Mouse (Mus musculus): Measurements from ENCODE around the gene Ece2.
A peak's percentile ranks its signal among the peaks of the same experiment; 100 is the strongest.

The Ece2 gene

DNA sequence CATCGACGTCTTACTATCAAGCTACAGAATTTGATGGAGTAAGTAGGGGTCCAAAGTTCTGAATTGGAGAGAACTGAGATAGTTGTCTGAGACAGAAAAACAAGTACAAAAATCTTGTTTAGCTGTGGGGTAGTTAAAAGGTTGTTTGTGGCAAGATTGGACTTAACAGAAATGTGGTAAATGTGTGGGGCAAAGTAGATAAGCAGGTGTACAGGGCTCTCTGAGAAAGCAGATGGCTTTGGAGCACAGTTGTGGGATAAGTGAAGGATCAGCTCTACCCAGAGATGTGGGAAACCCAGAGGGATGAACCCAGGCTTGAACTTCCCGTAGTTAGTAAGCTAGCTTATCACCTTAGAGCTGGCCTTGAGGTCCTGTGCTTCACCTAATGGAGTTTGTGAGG lies 61.1 kb downstream of the Ece2 start:
- no peak for DNase-seq (ENCODE audit: low read depth, low spot score)

DNA sequence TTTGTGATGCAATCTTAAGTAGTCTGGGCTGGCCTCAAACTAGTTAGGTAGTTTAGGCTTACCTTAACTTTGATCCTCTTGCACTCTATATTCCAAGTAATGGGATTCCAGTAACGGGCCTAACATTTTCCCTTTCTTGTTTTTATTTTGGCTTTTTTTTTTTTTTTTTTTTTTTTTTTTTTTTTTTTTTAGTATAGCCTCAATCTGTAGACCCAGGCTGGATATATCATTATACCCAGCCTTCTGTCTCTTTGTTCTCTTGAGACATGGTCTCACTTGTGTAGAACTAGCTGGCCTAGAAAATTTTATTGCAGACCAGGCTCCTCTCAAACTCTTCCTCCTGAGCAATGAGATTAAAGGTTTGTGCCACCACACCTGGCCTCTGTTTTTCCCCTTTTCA lies 62.0 kb downstream of the Ece2 start:
- DNase-seq (ENCODE audit: low read depth, low spot score) = no peak

DNA sequence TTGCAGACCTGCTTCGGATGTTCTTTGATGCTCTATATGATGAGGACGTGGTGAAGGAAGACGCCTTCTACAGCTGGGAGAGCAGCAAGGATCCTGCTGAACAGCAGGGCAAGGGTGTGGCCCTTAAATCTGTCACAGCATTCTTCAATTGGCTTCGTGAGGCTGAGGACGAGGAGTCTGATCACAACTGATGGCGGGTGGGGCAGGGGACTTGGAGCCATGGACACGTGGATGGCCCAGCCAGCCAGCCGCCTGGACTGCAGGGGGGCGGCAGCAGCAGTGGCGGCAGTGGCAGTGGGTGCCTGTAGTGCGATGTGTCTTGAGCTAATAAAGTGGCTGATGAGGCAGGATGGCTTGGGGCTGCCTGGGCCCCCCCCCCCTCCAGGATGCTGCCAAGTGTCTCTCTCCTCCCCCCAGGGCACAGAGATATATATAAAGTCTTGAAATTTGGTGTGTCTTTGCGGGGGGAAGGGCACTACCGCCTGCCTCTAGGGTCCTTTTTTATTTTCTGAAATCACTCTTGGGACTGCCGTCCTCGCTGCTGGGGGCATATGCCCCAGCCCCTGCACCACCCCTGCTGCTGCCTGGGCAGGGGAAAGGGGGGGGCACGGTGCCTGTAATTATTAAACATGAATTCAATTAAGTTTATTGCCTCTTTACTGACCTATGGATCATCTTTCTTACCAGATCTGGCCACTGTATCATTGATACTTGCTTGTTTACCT lies 62.8 kb downstream of the Ece2 start:
- DNase-seq (ENCODE audit: low read depth, low spot score) = no peak

DNA sequence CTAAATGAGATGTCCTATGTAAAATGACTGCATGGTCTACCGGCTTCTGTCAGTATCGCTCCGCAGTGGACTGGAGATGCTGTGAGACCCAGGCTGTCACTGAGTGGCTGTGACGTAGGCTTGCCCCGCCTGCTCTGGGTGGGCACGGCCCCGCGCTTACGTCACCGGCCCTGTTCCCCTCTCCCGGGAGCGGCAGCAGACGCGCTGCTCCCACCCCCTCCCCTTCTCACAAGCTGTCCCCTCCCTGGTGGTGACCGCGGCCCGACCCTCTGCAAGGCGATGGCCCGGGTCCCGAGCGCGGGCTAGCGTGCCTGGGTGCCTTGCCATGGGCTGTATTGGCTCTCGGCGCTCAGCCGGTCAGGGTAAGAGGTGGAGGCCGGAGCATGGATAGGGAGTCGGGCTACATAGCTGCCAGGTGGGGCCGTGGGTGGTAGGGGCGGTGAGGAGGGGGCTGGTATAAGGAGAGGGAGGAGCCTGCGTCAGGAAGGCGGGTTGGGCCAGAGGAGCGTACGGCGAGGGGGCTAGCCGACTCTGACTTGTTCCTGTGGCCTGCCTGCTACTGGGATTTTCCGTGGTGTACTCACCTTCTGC lies 63.6 kb downstream of the Ece2 start, which contains the start of gene Fam131a:
Gene Fam131a, plus strand, starts transcription at position 131 of the 591 bp plus-strand sequence.
- DNase-seq (ENCODE audit: low read depth, low spot score) = peak; percentile 98

DNA sequence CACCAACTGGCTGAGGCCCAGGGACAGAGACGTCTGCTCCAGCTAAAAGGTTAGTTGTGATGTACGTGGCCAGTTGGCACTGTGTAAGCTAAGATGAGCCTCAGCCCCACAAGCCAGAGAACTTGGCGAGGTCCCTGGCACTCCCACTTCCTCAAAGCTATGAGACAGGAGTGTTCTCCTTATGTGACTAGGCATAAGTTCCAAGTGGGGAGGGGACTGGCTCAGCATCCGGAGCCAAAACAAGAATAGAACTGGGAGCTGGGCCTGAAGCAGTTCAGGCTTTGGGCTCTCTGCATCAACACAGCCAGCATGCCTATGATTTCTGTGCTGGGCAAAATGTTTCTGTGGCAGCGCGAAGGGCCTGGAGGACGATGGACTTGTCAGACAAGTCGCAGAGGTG lies 65.2 kb downstream of the Ece2 start:
- DNase-seq (ENCODE audit: low read depth, low spot score) = peak; percentile 93

DNA sequence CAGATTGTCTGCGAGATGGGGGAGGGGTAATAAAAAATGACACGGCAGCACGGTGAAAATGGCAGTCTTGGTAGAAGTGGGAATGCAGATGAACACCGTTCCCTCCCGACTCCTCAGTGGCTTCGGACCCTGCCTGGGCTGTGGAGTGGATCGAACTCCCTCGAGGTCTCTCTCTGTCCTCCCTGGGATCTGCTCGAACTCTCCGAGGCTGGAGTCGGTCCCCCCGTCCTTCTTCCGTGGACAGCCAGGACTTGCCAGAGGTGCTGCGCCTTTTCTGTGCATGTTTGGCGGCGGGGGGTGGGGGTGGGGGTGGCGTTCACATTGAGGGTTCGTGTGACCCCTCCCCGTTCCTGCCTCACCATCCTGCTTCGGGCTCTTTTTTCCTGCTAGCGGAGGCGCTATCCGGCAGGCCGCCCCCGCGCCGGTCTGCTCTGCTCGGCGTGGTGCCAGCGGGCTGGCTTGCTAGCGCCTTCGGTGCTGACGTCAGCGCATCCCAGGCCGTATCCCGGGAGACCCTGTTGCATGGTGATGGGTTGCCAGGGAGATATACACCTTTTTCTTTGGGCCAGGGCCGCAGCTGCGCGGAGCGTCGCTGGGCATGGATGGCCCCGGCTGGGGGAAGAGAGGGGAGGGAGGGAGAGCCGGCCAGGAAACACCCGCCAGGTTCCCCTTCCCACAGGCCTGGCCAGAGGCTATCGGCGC lies 66.1 kb downstream of the Ece2 start:
- peak; percentile 96 for DNase-seq (ENCODE audit: low read depth, low spot score)

Data from brain, adult 2 months (tissue).